Mouse (Mus musculus) bone marrow macrophage, adult 2 months (primary cell): ENCODE results near the gene Tiam1.

ENCODE experiments used
- CTCF ChIP-seq: IDR thresholded peaks from 2 replicates; pipeline ENCODE4 v1.5.1; 2012; ENCODE audit warnings: low read depth, mild to moderate bottlenecking, low read length, moderate library complexity
- POLR2A ChIP-seq: IDR thresholded peaks from 2 replicates; pipeline ENCODE4 v1.6.1; 2012; ENCODE audit warnings: mild to moderate bottlenecking, low read depth, low read length, borderline replicate concordance

DNA sequence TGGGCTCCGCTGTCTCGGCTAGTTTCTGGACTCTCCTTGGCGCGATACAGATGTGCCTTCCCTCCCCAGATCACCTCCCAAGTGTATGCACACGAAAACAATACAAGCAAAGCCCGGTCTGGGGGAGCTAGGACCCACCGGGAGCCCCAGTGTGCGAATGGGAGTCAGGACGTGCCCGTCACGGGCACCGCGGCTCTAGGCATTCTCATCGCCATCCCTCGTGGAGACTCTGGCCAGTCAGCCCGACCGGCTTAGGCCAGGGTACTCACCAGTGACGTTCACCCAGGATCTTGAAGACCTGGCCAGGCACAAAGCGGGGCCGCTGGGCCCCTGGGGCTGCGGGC, 181 bp downstream of the Tiam1 start:
- TF ChIP-seq CTCF (no peak), POLR2A (no peak)
